Mouse (Mus musculus): ENCODE data around the gene Apoc4. TPM values are rescaled to one million over a fixed set of nuclear protein-coding genes. Genes with fewer than 3 reads are reported as not detected.

Apoc4 gene
- polyA plus RNA-seq, 1 experiment: not detected

DNA sequence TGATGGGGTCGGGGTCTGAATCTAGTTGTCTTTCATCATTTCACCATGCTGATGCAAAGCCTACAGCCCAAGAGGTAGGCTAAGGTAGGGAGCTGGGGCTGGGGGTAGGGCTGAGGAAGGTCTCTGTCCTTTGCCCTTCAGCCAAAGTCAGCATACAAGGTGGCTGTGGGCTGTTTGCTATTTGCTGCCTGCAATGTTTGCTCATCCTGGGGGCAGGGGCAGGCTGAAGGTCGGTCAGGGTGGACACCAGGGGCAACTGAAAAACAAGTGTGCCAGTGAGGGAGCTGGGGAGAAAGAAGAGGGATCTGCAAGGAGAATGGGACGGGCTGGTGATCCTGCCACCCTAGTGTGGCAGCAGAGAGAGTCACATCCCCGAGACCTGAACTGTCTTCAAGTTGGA lies 4.1 kb upstream of the Apoc4 start:
- no peak overlapping the region for H3K27ac ChIP-seq (ENCODE audit: insufficient read depth, low read length)
- TF ChIP-seq POLR2A (IDR thresholded peaks at IDR 0.05; ENCODE audit: extremely low read depth, insufficient read depth, low read length): no peak
- TF ChIP-seq CTCF (IDR thresholded peaks at IDR 0.05; ENCODE audit: extremely low read depth, insufficient read depth, low read length): no peak
- no peaks in the 10 kb centered on the region for H3K4me1 ChIP-seq (ENCODE audit: control insufficient read depth, insufficient read depth, low read length)
- H3K4me3 ChIP-seq (ENCODE audit: insufficient read depth, low read length): no peak overlapping the region

DNA sequence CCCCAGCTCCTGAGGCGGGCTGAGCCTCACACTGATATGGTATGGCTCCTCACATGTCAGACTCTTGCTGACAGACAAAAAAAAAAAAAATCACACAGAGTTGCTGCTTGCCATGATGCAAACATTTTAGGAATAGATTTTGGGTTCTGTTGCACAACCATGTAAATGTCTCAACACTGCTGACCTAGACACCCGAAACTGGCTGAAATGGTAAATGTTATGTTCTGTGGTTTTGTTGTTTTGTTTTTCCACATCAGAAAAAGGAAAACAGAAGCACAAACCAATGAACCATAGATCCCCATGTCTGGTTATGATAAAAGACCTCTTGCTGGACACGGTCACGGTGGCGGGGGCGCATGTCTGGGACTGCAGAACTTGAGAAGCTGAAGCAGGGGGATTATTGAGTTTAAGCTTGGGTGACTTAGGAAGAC lies 2.5 kb upstream of the Apoc4 start:
- Histone ChIP-seq H3K4me3 (ENCODE audit: insufficient read depth, low read length) (no peak overlapping the region), H3K27ac (ENCODE audit: insufficient read depth, low read length) (no peak overlapping the region), H3K4me1 (ENCODE audit: control insufficient read depth, insufficient read depth, low read length) (no peaks in the 10 kb centered on the region)
- TF ChIP-seq POLR2A (IDR thresholded peaks at IDR 0.05; ENCODE audit: extremely low read depth, insufficient read depth, low read length): no peak
- no peak for TF ChIP-seq CTCF (IDR thresholded peaks at IDR 0.05; ENCODE audit: extremely low read depth, insufficient read depth, low read length)

DNA sequence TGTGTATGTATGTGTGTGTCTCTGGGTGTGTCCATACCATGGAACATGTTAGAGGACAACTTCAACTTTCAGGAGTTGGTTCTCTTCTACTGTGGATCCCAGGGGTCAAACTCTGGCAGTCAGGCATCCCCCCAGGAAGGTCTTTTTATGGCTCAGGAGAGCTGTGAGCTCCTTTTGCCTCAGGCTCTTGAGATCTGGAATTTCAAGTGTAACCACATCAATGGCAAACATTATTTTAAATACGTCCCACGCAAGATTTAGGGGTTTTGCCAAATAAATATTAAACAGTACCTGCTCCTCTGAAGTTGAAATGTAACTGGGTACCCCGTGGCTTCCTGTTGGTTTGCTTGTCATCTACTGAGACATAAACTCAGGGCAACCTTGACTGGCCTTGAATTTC lies 1.7 kb upstream of the Apoc4 start:
- no peak overlapping the region for H3K27ac ChIP-seq (ENCODE audit: insufficient read depth, low read length)
- H3K4me1 ChIP-seq (ENCODE audit: control insufficient read depth, insufficient read depth, low read length): no peaks in the 10 kb centered on the region
- TF ChIP-seq POLR2A (IDR thresholded peaks at IDR 0.05; ENCODE audit: extremely low read depth, insufficient read depth, low read length) (no peak), CTCF (IDR thresholded peaks at IDR 0.05; ENCODE audit: extremely low read depth, insufficient read depth, low read length) (no peak)
- no peak overlapping the region for H3K4me3 ChIP-seq (ENCODE audit: insufficient read depth, low read length)

DNA sequence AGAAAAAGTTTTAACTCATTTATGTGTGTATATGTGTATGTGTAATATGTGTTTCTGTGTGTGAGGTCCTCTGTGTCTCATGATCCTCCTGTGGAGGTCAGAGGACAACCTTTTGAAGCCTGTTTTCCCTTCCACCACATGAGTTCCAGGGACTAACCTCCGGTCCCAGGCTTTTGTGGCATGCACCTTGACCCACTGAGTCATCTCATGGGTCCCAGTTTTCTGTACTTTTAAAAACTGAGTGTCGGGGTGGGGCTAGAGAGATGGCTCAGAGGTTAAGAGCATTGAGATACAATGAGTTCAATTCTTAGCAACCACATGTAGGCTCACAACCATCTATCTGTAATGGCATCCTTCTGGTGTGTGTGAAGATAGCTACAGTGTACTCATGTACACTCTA lies 577 bp downstream of the Apoc4 start:
- Histone ChIP-seq H3K4me3 (ENCODE audit: insufficient read depth, low read length) (no peak overlapping the region), H3K27ac (ENCODE audit: insufficient read depth, low read length) (no peak overlapping the region), H3K4me1 (ENCODE audit: control insufficient read depth, insufficient read depth, low read length) (no peaks in the 10 kb centered on the region)
- TF ChIP-seq CTCF (IDR thresholded peaks at IDR 0.05; ENCODE audit: extremely low read depth, insufficient read depth, low read length): no peak
- TF ChIP-seq POLR2A (IDR thresholded peaks at IDR 0.05; ENCODE audit: extremely low read depth, insufficient read depth, low read length): no peak

DNA sequence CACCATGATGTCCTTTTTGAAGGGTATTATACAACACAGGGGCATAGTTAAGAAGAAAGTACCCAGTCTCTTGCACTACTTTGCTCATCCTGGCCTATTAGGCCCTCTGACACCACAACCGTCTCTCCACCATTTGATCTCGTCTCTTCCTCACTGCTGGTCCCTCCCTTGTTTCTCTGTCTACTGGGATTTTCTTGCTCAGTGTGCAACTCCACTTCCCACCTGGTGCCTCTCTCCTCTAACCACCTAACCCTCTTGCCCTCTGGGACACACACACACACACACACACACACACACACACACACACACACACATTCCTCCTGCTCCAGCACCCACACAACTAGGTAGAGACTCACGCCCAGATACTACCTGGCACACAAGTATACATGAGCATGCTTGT lies 2.4 kb downstream of the Apoc4 start:
- no peak overlapping the region for H3K27ac ChIP-seq (ENCODE audit: insufficient read depth, low read length)
- H3K4me1 ChIP-seq (ENCODE audit: control insufficient read depth, insufficient read depth, low read length): no peaks in the 10 kb centered on the region
- TF ChIP-seq CTCF (IDR thresholded peaks at IDR 0.05; ENCODE audit: extremely low read depth, insufficient read depth, low read length) (no peak), POLR2A (IDR thresholded peaks at IDR 0.05; ENCODE audit: extremely low read depth, insufficient read depth, low read length) (no peak)
- no peak overlapping the region for H3K4me3 ChIP-seq (ENCODE audit: insufficient read depth, low read length)

DNA sequence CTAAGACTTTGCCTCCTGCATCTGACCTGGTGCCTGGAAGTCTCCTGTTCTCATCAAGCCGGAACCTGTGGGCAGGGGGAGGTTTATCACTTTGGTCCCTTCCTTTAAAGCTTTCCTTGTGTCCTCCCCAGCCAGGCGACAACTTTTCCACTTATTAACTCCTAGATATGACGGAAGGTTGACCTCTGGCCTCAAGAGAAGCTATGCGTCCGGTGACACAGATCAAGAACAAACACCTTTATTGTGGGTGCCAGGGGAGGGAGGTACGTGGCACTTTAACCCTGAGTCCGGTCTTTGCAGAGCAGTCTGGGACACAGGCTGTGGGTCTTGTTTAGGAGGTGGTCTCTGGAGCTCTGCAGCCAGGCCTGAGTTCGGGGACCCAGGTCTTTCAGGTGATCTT lies 3.4 kb downstream of the Apoc4 start, which contains the start of gene Apoc2:
TSS of gene Apoc2 (minus strand) at position 70 of the 400 bp plus-strand sequence.
- Histone ChIP-seq H3K4me1 (ENCODE audit: control insufficient read depth, insufficient read depth, low read length) (no peaks in the 10 kb centered on the region), H3K4me3 (ENCODE audit: insufficient read depth, low read length) (no peak within 1 kb of the TSS), H3K27ac (ENCODE audit: insufficient read depth, low read length) (no peak within 1 kb of the TSS)
- TF ChIP-seq POLR2A (IDR thresholded peaks at IDR 0.05; ENCODE audit: extremely low read depth, insufficient read depth, low read length): no peak
- TF ChIP-seq CTCF (IDR thresholded peaks at IDR 0.05; ENCODE audit: extremely low read depth, insufficient read depth, low read length): no peak

DNA sequence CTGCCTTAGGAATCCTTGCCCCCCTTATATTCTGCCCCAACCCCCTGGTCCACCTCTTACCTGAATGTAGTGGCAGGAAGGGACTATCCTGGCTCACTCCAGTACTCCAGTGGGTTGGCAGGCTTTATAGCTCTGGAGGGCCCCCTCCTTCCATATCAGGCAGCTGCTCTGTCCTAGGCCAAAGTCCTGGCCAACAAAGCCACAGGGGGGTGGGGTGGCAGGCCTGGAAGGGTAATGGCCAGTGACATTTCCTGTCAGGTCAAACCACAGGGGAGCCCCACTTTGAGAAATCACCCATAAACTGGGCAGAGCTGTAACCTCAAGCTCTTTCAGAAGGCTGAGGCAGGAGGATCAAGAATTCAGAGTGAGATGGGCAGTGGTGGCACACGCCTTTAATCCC lies 4.6 kb downstream of the Apoc4 start:
- no peaks in the 10 kb centered on the region for H3K4me1 ChIP-seq (ENCODE audit: control insufficient read depth, insufficient read depth, low read length)
- H3K27ac ChIP-seq (ENCODE audit: insufficient read depth, low read length): no peak overlapping the region
- H3K4me3 ChIP-seq (ENCODE audit: insufficient read depth, low read length): no peak overlapping the region
- no peak for TF ChIP-seq POLR2A (IDR thresholded peaks at IDR 0.05; ENCODE audit: extremely low read depth, insufficient read depth, low read length)
- no peak for TF ChIP-seq CTCF (IDR thresholded peaks at IDR 0.05; ENCODE audit: extremely low read depth, insufficient read depth, low read length)

DNA sequence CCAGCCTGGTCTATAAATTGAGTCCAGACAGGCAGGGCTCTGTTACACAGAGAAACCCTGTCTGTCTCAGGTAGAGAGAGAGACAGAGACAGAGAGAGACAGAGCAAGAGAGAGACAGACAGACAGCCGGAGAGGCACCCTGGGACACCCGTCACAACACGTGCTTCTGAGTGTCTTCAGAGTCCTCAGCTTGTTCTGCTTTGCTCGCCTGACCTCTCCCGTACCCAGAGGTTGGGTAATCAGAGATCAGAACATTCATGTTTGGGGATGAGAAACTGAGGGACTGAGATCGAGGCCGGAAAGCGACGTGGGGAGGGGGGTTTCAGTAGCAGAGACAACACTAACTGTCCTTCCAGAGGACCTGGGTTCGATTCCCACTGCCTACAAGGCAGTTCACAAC lies 5.5 kb downstream of the Apoc4 start:
- no peaks in the 10 kb centered on the region for H3K4me1 ChIP-seq (ENCODE audit: control insufficient read depth, insufficient read depth, low read length)
- no peak overlapping the region for H3K27ac ChIP-seq (ENCODE audit: insufficient read depth, low read length)
- TF ChIP-seq CTCF (IDR thresholded peaks at IDR 0.05; ENCODE audit: extremely low read depth, insufficient read depth, low read length) (no peak), POLR2A (IDR thresholded peaks at IDR 0.05; ENCODE audit: extremely low read depth, insufficient read depth, low read length) (no peak)
- no peak overlapping the region for H3K4me3 ChIP-seq (ENCODE audit: insufficient read depth, low read length)

DNA sequence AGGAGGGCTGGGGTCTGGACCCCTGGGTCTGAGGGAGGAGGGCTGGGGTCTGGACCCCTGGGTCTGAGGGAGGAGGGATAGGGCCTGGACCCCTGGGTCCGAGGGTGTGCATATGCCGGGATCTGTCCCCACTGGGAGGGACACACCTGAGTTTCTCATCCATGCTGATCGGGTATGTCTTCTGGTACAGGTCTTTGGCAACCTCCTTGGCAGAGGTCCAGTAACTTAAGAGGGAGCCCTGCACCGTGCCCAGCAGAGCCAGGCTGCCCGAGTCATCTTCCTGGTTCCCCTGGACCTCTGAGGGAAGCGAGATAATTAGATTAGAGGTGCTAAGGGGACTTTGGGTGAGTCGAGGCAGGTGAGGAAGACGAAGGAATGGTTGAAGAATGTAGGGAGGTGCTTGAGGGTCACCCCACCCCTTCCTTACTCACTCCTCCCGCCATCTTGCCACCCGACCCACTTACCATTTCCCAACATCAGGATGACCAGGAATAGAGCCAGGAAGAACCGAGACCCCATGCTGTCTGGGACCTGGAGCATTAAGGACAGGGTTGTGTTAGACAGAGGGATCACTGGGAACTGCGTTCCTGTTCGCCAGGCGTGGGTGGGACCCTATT lies 8.1 kb downstream of the Apoc4 start:
- Histone ChIP-seq H3K4me3 (ENCODE audit: insufficient read depth, low read length) (no peak overlapping the region), H3K27ac (ENCODE audit: insufficient read depth, low read length) (no peak overlapping the region), H3K4me1 (ENCODE audit: control insufficient read depth, insufficient read depth, low read length) (no peaks in the 10 kb centered on the region; the same call in 1 of the 2 replicates)
- TF ChIP-seq POLR2A (IDR thresholded peaks at IDR 0.05; ENCODE audit: extremely low read depth, insufficient read depth, low read length): no peak
- TF ChIP-seq CTCF (IDR thresholded peaks at IDR 0.05; ENCODE audit: extremely low read depth, insufficient read depth, low read length): no peak

DNA sequence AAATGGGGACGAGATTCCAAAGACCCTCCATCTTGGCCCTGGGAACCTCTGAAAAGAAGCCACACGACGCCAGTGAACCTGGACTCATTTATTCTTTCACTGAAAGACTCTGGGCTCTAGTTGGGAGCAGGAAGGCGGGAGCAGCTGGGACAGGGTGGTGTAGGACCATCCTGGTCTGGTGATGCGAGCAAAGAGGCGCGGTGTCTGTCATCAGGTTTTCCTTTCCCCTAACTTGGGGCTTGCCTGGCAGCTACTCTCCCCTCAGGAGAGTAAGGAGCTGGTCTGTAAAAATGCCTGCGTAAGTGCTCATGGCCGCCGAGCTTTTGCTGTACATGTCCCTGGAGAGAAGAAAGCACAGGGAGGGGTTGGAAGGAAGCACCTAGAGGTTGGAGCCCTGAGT lies 9.8 kb downstream of the Apoc4 start:
- TF ChIP-seq POLR2A (IDR thresholded peaks at IDR 0.05; ENCODE audit: extremely low read depth, insufficient read depth, low read length) (no peak), CTCF (IDR thresholded peaks at IDR 0.05; ENCODE audit: extremely low read depth, insufficient read depth, low read length) (no peak)
- Histone ChIP-seq H3K27ac (ENCODE audit: insufficient read depth, low read length) (no peak overlapping the region), H3K4me1 (ENCODE audit: control insufficient read depth, insufficient read depth, low read length) (no peaks in the 10 kb centered on the region; the same call in 1 of the 2 replicates), H3K4me3 (ENCODE audit: insufficient read depth, low read length) (no peak overlapping the region)

Measured in cortical plate, adult 2 months (tissue).